Mouse (Mus musculus): ENCODE data around the gene Evi2a.

GRCm38 (mm10) chr11:79526549-79526948, 3.9 kb downstream of the Evi2a start:
- TF ChIP-seq POLR2A (IDR thresholded peaks at IDR 0.05; ENCODE audit: insufficient read length, low read depth) (no peak), MYOD1 (IDR thresholded peaks at IDR 0.05; ENCODE audit: control insufficient read depth in 1 of 3, insufficient read length in 2 of 3, low read depth in 2 of 3) (no peak), MAX (IDR thresholded peaks at IDR 0.05; ENCODE audit: low read depth) (no peak)

All from myocyte (in vitro differentiated cells).